Mouse (Mus musculus): ENCODE data around the gene Rnf145. TPM values are rescaled to one million over a fixed set of nuclear protein-coding genes. Genes with fewer than 3 reads are reported as not detected.
A peak's percentile ranks its signal among the peaks of the same experiment; 100 is the strongest.

Gene Rnf145
- polyA plus RNA-seq, 1 experiment from 2014 or later: 22.8 TPM

- Histone ChIP-seq H3K4me3 (ENCODE audit: low read depth, low read length) (no peak overlapping the region), H3K36me3 (ENCODE audit: control insufficient read depth, insufficient read depth) (peaks cover 5% of the 10 kb centered on the region; the same call in 1 of the 2 replicates), H3K4me1 (replicated peaks; ENCODE audit: control insufficient read depth, insufficient read depth, low read length) (0 out of 2 replicates have a peak, but pooled peaks cover 2% of the 10 kb centered on the region), H3K9ac (ENCODE audit: low read depth, low read length) (no peak overlapping the region), H3K27ac (ENCODE audit: low read depth, low read length) (no peak overlapping the region), H3K4me2 (replicated peaks; ENCODE audit: low read depth) (no peak overlapping the region), H3K27me3 (replicated peaks; ENCODE audit: control insufficient read depth, insufficient read depth, low read length) (no peaks in the 10 kb centered on the region), H3K9me3 (ENCODE audit: control insufficient read depth) (no peaks in the 10 kb centered on the region)
- WGBS: 75% methylated on average over 5 of the region's 5 CpGs
- ATAC-seq: no peak
- TF ChIP-seq CTCF (IDR thresholded peaks at IDR 0.05; ENCODE audit: low read depth): no peak
Observed at GRCm38 (mm10) chr11:44543593-44543992, 24.8 kb downstream of the Rnf145 start.

GRCm38 (mm10) chr11:44543996-44544395, 25.2 kb downstream of the Rnf145 start:
- Histone ChIP-seq H3K36me3 (ENCODE audit: control insufficient read depth, insufficient read depth) (peaks cover 9% of the 10 kb centered on the region; the same call in 1 of the 2 replicates), H3K27ac (ENCODE audit: low read depth, low read length) (no peak overlapping the region), H3K9ac (ENCODE audit: low read depth, low read length) (no peak overlapping the region), H3K9me3 (ENCODE audit: control insufficient read depth) (no peaks in the 10 kb centered on the region), H3K4me3 (ENCODE audit: low read depth, low read length) (no peak overlapping the region), H3K27me3 (replicated peaks; ENCODE audit: control insufficient read depth, insufficient read depth, low read length) (no peaks in the 10 kb centered on the region), H3K4me2 (replicated peaks; ENCODE audit: low read depth) (no peak overlapping the region), H3K4me1 (replicated peaks; ENCODE audit: control insufficient read depth, insufficient read depth, low read length) (0 out of 2 replicates have a peak, but pooled peaks cover 2% of the 10 kb centered on the region)
- no peak for TF ChIP-seq CTCF (IDR thresholded peaks at IDR 0.05; ENCODE audit: low read depth)
- no peak for ATAC-seq
- 58% methylated on average over 6 of the region's 6 CpGs for WGBS

- no peak overlapping the region for H3K9ac ChIP-seq (ENCODE audit: low read depth, low read length)
- H3K4me2 ChIP-seq (replicated peaks; ENCODE audit: low read depth): no peak overlapping the region
- WGBS: 24% methylated on average over 7 of the region's 7 CpGs
- H3K27ac ChIP-seq (ENCODE audit: low read depth, low read length): no peak overlapping the region
- no peak overlapping the region for H3K4me3 ChIP-seq (ENCODE audit: low read depth, low read length)
- peak; percentile 51; the same call in 1 of the 2 replicates for ATAC-seq
- H3K9me3 ChIP-seq (ENCODE audit: control insufficient read depth): no peaks in the 10 kb centered on the region
- H3K36me3 ChIP-seq (ENCODE audit: control insufficient read depth, insufficient read depth): peaks cover 12% of the 10 kb centered on the region; the same call in 1 of the 2 replicates
- H3K27me3 ChIP-seq (replicated peaks; ENCODE audit: control insufficient read depth, insufficient read depth, low read length): no peaks in the 10 kb centered on the region
- H3K4me1 ChIP-seq (replicated peaks; ENCODE audit: control insufficient read depth, insufficient read depth, low read length): 0 out of 2 replicates have a peak, but pooled peaks cover 2% of the 10 kb centered on the region
- TF ChIP-seq CTCF (IDR thresholded peaks at IDR 0.05; ENCODE audit: low read depth): no peak
Observed at GRCm38 (mm10) chr11:44545181-44545580, 26.4 kb downstream of the Rnf145 start.

- ATAC-seq: no peak
- no peak for TF ChIP-seq CTCF (IDR thresholded peaks at IDR 0.05; ENCODE audit: low read depth)
- H3K9ac ChIP-seq (ENCODE audit: low read depth, low read length): no peak overlapping the region
- no peaks in the 10 kb centered on the region for H3K27me3 ChIP-seq (replicated peaks; ENCODE audit: control insufficient read depth, insufficient read depth, low read length)
- H3K4me2 ChIP-seq (replicated peaks; ENCODE audit: low read depth): no peak overlapping the region
- H3K4me1 ChIP-seq (replicated peaks; ENCODE audit: control insufficient read depth, insufficient read depth, low read length): 0 out of 2 replicates have a peak, but pooled peaks cover 2% of the 10 kb centered on the region
- no peaks in the 10 kb centered on the region for H3K9me3 ChIP-seq (ENCODE audit: control insufficient read depth)
- H3K27ac ChIP-seq (ENCODE audit: low read depth, low read length): no peak overlapping the region
- WGBS: 77% methylated on average over 8 of the region's 8 CpGs
- H3K4me3 ChIP-seq (ENCODE audit: low read depth, low read length): no peak overlapping the region
- peaks cover 16% of the 10 kb centered on the region for H3K36me3 ChIP-seq (ENCODE audit: control insufficient read depth, insufficient read depth)
Observed at GRCm38 (mm10) chr11:44546250-44546649, 27.5 kb downstream of the Rnf145 start.

DNA sequence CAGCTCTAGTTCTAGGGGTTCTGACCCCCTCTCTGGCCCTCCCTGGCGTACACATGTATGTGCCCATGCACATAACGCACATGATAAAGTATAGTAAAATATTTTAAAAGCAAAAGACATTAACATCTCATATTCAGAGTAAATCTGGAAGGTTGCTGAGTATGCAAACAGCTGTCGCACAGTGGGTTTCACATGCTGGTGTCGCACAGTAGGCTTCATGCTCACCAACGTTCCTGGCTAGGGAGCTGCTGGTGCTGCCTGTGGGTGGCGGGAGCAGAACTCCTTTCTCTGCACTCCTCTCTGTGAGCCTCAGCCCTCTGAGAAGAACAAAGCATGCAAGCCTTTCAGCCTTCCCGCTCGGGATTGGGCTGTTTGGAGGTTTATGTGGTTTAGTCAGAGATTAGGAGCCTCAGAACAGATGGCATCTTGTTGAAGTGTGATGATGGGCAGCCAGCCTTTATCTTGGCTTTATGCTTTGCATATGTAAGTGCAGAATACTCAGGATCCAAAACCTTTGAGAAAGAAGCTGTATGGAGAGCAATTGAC, 29.0 kb downstream of the Rnf145 start:
- ATAC-seq: no peak
- TF ChIP-seq CTCF (IDR thresholded peaks at IDR 0.05; ENCODE audit: low read depth): no peak

DNA sequence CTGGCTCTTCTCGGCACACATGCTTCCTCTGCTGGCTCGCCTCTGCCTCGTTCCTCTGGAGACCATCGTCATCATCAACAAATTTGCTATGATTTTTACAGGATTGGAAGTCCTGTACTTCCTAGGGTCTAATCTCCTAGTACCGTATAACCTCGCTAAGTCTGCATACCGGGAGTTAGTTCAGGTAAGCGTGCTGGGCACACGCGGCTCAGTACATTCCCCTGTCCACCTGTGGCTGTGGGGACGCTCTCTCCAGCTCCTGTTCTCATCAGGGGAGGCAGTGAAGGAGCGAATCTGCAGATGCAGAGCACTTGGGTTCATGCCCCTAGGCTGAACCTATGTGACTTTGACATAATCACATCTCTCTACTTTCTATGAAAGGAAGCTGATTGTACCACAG, 30.1 kb downstream of the Rnf145 start:
- Histone ChIP-seq H3K9ac (ENCODE audit: low read depth, low read length) (no peak overlapping the region), H3K9me3 (ENCODE audit: control insufficient read depth) (no peaks in the 10 kb centered on the region), H3K4me3 (ENCODE audit: low read depth, low read length) (no peak overlapping the region), H3K27me3 (replicated peaks; ENCODE audit: control insufficient read depth, insufficient read depth, low read length) (no peaks in the 10 kb centered on the region), H3K36me3 (ENCODE audit: control insufficient read depth, insufficient read depth) (peaks cover 33% of the 10 kb centered on the region), H3K4me1 (replicated peaks; ENCODE audit: control insufficient read depth, insufficient read depth, low read length) (0 out of 2 replicates have a peak, but pooled peaks cover 2% of the 10 kb centered on the region), H3K27ac (ENCODE audit: low read depth, low read length) (peak overlapping the region; percentile 3; the same call in 1 of the 2 replicates), H3K4me2 (replicated peaks; ENCODE audit: low read depth) (no peak overlapping the region)
- ATAC-seq: no peak
- 82% methylated on average over 12 of the region's 12 CpGs for WGBS
- TF ChIP-seq CTCF (IDR thresholded peaks at IDR 0.05; ENCODE audit: low read depth): no peak

More for the DNA sequence above, 29.0 kb downstream of the Rnf145 start:
- Histone ChIP-seq H3K27me3 (replicated peaks; ENCODE audit: control insufficient read depth, insufficient read depth, low read length) (no peaks in the 10 kb centered on the region), H3K36me3 (ENCODE audit: control insufficient read depth, insufficient read depth) (peaks cover 28% of the 10 kb centered on the region), H3K4me2 (replicated peaks; ENCODE audit: low read depth) (no peak overlapping the region), H3K27ac (ENCODE audit: low read depth, low read length) (no peak overlapping the region), H3K4me3 (ENCODE audit: low read depth, low read length) (no peak overlapping the region), H3K9ac (ENCODE audit: low read depth, low read length) (no peak overlapping the region), H3K4me1 (replicated peaks; ENCODE audit: control insufficient read depth, insufficient read depth, low read length) (0 out of 2 replicates have a peak, but pooled peaks cover 2% of the 10 kb centered on the region), H3K9me3 (ENCODE audit: control insufficient read depth) (no peaks in the 10 kb centered on the region)
- 90% methylated on average over 8 of the region's 8 CpGs for WGBS
